Mouse (Mus musculus): Measurements from ENCODE around the gene Focad.
"Not testable (repeated sequence)": the region's sequence is repeated elsewhere in the genome, so short reads cannot be mapped to it uniquely, and the experiment has no call there.

Gene Focad

DNA sequence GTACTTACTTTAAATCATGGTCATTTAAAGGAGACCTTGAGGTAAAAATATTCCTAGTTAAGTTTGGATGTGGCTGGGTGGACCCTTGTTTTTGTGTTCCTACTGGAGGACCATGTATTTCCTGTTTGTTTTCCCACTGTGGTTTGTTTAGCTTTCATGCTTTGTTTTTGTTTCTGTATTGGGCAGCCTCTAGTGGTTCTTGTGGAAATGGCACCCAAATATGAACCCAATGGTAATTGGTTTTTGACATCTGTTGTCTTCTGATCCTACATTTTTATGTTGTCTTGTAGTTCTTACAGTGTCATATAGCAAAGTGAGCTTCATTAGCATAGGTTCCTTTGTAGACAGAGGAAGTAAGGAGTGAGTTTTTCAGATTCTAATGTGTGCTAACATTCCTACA is 207.9 kb downstream of the Focad start:
- DNase-seq (ENCODE audit: low read depth, low spot score) = peak; percentile 68

DNA sequence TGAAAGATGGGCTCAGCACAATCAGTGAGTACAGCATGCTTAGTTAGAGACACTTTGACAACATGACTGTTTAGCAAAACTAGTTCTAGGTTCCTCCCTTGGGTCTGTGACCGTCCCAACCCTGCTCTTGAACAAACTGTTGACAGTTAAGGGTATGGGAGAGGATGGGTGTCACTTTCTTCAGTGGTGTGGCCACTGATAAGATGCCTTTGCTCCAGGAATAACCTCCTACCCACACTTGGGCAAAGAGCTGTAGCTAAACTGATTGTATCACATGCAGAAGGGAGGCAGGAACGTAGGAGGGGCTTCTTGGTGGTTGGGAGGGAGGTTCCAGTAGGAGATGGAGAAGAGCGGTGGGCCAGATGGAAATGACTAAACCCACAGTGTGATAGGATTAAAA is 213.3 kb downstream of the Focad start:
- DNase-seq (ENCODE audit: low read depth, low spot score) = no peak

DNA sequence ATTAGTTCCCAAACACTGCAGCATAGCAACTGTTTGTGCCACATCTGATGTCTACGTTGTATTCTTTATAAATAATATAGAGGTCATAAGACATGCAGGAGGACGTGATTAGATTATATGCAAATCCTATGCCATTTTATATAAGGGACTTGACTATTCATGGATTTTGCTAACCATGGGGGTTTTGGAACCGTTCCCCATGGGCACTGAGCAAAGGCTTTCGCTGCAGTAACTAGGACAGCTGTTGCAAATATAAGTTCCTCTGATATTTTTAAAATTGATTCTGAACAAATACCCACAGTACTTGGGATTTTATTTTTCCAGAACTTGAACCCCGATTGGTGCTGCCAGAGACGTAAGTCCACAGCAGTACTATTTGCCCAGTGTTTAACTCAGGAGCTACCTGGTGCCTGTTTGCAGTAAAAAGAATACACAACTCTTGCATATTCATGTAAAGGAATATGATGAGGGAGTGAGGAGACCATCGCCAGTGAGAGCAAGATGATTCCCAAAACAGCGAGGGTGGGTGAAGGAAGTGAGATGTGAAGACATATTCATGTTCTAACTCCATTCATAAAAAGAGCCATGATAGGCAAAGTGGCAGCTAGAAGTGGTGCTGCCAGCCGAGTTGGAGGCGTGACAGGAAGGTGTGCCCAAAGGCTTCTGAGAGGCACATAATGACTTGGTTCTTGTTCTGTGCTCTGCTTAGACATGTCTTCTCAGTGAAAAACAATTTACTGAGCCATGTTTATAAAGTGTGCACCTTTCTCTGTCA is 214.1 kb downstream of the Focad start:
- no peak for DNase-seq (ENCODE audit: low read depth, low spot score)

DNA sequence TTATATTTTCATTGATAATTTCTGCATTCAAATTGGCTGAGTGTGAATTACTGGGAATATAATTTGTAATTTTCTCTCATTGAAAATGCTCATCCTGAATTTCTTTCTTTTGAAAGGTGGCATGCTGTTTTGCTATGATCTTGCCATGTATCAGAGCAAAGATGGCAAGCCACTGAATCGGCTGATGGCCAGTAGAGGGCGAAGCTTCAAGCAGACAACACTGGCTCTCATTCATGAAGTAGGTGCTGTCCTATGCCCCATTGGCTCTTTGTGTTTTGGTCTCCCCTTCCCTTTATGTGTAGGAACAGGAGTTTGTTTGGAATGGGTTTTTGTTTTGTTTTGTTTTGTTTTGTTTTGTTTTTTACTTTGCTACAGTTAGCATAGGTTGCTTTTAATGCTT is 215.2 kb downstream of the Focad start:
- peak; percentile 73 for DNase-seq (ENCODE audit: low read depth, low spot score)

DNA sequence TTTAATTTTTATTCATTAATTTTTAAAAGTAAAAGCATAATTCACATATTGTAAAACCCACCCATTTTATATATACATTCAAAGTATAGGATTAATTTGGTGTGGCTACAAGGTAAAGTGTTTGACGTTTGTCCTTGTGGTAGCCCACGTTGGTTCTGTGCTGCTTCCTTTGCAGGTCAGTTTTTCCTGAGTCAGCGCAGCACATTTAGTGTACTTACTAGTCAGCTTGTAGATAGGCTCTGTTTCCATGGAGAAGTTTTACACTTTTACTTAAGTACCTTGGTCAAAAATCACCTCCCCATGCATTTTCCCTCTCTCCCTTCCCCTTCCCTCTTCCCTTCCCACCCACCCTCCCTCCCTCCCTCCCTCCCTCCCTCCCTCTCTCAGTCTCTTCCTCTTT is 220.5 kb downstream of the Focad start:
- no peak for DNase-seq (ENCODE audit: low read depth, low spot score)

DNA sequence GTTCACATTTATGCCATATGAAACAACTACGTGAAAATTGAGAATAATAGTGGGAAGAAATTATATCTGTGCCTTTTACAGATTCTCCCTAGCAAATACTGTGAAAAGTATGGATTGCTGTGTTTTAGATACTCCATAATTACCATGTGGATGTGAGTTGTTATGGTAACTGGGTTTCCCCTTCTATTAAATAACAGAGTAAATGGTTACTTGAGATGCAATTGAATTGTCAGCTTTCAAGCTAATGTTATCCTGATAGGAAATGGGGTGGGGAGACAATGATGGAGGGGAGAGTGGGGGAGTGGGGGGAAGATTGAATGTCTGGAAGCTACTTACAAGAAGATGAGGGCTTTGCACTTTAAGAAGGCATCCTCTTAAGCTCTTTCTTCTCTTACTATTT is 225.6 kb downstream of the Focad start:
- DNase-seq (ENCODE audit: low read depth, low spot score) = no peak

DNA sequence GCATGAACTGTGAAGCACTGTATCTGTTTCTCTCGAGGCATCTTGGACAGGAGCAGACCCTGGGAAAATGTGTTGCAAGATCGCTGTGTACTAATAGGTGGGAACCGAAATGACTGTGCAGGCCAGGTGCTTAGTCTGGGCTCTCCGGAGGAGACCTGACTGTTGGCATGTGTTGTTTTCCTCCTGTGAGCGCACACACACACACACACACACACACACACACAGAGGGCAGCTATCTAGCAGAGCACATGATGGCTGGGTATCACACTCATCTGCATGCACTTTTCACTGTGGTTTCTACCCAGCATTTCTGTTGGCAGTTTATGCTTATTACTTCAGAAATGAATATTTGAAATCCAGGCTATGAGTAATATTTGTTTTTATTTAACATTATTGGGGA is 231.0 kb downstream of the Focad start:
- DNase-seq (ENCODE audit: low read depth, low spot score) = no peak

DNA sequence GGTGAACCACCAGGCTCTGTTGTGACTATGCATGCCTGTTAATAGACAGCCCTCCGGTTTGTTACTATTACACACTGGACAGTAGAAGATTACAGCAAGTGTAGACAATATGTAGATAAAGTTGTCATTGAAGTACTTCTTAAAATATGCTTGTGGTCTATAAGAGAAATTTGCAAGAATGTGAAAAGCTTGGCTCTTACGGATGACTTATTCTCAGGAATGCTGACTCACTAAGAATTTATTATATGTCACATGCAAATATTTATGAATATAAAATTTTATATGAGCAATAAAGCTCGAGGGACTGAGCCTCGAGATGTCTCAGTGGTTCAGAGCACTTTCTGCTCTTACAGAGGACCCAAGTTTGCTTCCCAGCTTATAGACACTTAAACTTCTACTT is 240.1 kb downstream of the Focad start:
- DNase-seq (ENCODE audit: low read depth, low spot score) = peak; percentile 78

DNA sequence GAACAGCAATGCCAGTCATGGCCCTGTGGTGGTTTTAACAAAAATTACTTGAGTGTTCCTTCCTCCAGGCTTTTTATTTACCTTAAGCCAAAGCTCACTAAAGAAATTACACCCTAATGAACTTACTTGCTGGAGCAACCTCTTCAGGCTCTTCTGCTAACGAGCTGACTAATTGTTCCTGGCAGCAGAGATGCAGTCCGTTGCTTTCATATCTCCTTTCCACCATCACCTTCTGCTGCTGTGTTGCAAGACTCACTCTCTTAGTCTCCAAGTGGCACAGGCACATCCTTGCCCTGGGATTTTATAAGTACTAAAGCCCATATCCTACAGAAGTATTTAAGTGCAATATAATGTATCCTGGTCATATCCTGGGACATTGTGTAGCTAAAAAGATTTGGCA is 242.3 kb downstream of the Focad start:
- DNase-seq (ENCODE audit: low read depth, low spot score) = no peak

DNA sequence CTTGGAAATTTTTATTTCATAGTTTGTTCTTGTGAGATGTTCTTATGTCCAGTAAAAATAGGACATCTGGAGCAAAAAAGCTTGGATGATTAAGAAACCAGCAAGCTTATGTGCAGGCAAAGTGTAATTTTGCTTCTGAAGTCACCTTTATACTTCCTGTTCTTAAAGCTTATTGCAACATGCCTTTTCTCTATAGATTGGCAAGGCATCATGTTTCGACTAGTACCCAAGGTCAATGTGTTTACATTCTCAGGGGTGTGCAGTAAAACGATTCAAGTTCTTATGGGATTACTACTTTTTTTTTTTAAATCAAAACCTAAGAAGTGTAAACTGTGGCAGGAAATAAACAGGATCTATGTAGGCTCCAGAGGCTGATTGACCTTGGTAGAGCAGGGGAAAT is 242.9 kb downstream of the Focad start:
- no peak for DNase-seq (ENCODE audit: low read depth, low spot score)

DNA sequence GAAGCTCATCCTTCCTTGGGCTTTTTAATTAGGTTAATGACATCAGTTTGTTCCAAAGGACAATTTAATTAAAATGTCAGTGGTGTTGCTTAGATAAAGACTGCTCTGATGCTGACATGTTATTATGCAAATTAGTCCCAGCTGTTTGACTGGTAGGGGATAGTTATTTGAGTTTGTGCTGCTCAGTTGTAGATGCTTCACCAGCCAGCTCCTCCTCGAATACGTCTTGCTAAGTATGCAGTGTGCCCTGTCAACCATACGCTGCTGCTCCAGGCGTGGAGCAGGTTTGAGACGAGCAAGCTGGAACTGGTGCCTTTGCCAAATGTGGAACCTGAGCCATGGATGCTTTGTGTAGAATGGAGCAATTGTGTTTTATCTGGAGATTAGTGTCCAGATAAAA is 243.7 kb downstream of the Focad start:
- no peak for DNase-seq (ENCODE audit: low read depth, low spot score)

DNA sequence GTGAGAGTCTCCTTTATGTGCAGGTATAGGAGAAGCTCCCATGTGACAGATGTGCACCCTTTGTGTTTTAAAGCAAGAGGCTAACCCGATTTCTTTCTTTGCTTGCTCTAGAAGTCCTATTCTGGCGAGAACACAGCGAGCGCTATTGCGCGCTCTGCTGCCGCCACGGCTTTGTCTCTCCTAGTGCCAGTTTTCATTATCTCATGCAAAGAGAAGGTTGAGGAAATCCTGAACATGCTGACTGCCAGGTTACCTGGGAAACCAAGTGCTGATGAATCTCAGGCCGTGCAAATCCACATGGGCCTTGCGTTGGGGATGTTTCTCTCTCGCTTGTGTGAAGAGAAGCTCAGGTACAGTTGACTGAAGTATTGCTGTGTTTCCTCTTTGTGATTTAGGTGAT is 250.0 kb downstream of the Focad start:
- no peak for DNase-seq (ENCODE audit: low read depth, low spot score)

DNA sequence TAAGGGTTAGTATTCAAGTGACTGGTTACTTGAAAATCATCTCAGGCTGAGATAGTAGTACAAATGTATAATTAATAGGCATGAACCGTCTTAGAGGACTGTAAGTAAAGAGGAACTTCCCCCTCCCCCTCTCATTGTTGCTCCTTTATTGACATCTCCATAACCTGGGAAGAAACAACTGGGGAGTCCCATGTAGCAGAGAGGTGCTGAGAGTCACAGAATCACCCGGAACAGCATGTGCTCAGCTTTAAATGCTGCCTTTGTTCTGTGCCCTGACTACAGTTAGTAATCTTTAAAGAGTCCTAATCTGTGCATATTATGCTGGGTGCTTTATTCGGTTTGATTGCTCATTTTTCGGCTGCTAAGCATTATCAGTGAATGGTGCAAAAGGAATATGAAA is 250.6 kb downstream of the Focad start:
- no peak for DNase-seq (ENCODE audit: low read depth, low spot score)

DNA sequence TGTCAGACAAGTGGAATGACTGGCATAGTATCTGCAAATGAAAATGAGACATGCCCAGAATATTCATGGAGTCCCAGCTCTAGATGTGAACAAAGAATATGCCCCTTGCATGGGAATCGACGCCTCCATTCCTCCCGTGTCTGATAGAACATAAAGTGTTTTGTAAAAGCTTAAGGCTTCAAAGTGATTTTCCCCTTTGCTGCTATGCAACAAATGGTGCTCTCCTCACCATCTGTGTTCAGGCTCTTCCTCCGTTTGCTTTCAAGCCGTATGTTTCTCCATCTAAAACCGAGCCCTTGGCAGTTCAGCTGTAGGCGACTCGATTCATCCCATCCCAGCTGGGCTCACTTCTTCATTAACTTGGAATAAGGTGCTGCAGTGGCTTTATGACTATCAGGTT is 251.5 kb downstream of the Focad start:
- DNase-seq (ENCODE audit: low read depth, low spot score) = no peak

DNA sequence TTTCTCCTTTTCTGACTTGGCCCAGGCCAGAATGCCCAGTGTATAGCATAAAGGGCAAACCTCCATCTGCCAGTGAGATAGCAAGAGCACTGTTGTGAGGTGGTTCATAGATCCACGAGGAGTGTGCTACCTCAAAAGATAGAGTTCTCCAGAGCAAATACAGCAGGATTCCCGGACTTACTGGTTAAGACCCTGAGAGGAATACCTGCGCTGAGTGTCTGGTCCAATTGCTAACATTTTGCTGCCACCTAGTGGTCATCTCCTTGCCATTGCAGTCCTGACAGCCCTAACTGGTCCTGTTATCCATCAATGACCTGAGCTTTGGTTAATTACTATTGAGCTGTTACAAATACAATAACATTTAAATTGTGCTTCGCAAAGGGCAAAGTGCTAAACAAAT is 256.5 kb downstream of the Focad start:
- DNase-seq (ENCODE audit: low read depth, low spot score) = peak; percentile 85

DNA sequence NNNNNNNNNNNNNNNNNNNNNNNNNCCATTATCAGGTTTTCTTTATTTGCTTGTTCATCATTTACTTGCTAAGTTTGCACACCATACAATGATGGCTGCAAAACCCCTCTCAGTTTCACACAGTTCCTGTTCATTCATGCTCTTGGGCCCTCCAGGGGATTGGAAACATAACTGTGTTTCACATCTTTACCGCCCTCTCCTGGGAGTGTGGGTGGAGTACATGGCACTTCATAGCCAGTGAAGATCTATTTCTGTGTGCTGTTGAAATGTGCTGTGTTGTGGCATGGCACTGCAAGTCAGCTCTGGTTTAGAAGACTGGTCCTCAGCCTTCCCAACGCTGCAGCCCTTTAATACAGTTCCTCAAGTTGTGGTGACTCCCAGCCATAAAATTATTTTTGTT is 262.2 kb downstream of the Focad start:
- peak; percentile 42 for DNase-seq (ENCODE audit: low read depth, low spot score)

DNA sequence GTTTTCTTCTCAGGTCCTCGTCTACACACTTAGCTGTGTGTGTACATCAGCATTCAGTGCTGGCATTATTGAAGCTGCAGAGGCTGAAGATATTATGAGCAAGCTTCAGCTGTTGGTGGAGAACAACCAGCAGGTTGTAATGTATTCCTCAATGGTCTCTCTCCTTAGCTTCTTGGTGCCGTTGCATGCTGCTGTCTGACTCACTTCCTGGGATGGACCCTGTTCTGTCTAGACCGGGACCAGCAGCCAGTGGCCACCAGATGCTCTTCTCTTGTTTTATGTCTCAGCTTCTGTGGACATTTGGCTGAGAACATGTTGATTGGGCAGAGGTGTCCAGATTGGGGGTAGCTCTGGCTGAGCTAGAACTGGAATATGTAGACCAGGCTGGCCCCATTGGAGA is 263.0 kb downstream of the Focad start:
- DNase-seq (ENCODE audit: low read depth, low spot score) = peak; percentile 22

DNA sequence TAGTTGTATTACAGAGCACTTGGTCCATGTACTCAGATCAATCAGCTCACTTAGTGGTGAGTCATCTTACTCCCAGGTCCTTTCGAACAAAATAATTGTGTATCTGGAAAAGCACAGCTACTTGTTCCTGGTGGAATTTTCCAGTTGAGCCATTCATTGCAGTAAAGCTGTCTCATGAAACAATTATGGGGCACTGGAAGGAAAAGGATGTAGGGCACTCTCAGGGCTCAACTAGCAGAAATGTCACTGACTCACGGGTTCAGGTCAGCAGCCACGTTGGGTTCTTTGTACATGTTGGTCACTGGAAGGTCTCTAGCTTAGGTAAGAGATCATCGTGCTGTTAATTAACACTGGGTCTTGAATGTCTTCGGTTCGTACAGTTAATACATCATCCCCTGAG is 275.5 kb downstream of the Focad start:
- peak; percentile 16 for DNase-seq (ENCODE audit: low read depth, low spot score)

DNA sequence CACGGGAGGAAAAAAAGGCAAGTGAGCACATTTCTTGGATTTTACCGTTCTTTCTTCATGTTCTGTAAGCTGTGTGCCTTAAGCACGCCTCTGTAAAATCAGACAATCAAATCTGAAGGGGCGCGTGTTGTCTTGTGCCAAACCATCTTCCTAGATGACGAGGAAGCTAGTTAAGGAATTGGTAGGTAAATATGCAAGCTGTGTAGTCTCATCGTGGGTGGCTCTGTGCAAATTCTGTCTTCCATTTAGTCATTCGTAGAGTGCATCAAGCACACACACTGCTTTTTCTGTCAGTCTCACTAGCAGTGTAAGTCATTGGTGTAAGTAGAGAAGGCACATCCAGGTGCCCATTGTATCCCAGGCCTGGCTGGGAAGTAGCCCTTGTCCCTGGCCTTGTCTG is 276.4 kb downstream of the Focad start:
- no peak for DNase-seq (ENCODE audit: low read depth, low spot score)

DNA sequence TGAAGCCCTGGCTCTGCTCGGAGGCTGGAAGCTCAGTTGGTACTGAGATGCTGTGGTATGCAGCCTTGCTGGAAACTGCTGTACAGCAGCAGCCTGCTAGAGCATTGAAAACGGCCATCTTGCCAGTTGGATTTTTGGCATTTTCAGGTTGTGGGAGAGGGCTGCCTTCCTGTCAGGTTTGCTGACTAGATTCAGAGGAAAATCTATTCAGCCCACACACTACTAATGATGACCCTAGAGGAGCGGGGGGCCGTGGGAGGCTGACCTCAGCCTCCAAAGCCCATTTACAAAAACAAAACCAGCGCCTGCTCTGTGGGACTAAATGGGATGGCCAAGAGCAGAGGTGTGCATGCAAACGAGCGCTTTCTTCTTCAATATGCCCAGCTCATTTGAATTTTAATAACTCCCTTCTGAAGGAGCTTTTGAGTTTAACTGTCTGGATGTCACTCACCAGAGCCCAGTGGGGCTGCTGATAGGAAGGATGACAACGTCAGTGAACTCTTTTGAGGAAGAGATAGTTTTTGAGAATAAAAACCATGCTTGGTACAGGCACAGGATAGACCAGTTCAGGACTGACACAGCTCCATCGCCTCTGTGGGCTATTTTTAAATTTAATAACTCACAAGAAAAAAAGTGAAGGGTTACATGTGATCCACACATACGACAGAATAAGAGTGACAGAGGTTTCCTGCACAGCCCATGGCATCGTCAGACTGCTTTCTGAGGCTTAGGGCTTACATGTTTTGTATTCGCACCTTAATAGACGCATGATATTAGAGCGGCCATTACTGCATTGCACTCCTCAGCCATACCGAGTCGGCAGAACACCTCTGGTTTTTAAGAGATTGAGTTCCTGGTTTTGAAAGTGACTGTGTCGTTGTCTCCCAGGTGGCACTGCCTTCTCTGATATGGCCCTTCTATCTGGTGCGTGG is 278.1 kb downstream of the Focad start:
- DNase-seq (ENCODE audit: low read depth, low spot score) = no peak

DNA sequence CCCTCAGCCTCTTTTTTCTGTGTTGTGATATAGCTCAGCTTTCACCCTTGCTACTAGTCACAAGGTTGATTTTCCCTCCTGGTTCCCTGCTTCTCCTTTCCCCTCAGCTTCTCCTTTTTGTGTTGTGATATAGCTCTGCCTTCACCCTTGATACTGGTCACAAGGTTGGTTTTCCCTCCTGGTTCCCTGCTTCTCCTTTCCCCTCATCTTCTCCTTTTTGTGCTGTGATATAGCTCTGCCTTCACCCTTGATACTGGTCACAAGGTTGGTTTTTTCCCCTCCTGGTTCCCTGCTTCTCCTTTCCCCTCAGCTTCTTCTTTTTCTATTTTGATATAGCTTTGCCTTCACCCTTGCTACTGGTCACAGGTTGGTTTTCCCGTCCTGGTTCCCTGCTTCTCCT is 295.6 kb downstream of the Focad start:
- no peak for DNase-seq (ENCODE audit: low read depth, low spot score)

DNA sequence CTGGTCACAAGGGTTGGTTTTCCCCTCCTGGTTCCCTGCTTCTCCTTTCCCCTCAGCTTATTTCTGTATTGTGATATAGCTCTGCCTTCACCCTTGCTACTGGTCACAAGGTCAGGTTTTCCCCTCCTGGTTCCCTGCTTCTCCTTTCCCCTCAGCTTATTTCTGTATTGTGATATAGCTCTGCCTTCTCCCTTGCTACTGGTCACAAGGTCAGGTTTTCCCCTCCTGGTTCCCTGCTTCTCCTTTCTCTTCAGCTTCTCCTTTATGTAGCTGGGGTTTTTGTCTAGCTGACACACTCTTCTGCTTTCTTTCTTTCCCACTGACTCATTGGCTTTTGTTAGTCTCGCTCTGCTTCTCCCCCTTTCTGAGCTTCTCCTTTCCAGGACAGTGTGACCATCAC is 296.2 kb downstream of the Focad start:
- DNase-seq (ENCODE audit: low read depth, low spot score) = not testable (repeated sequence)

DNA sequence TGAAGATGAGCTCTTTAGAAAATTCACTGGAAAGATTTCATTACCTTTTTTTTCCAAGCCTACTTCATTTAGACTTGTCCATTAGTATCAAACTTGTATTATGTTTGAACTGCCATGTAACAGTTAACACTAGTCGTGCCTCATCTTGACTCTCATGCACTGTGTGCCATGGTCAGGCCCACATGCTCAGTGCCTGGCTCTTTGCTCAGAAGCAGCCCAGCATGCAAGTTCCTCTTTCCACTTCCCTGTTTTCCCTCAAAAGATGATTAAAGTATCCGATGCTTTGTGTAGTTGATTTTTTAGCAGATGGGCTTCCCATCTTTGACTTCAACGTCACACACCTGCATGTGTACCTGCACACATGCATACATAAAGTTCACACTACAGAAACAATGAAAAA is 301.3 kb downstream of the Focad start:
- DNase-seq (ENCODE audit: low read depth, low spot score) = no peak

All from 3T3-L1 (cell line).